Mouse (Mus musculus): Measurements from ENCODE around the gene Rplp0.

DNA sequence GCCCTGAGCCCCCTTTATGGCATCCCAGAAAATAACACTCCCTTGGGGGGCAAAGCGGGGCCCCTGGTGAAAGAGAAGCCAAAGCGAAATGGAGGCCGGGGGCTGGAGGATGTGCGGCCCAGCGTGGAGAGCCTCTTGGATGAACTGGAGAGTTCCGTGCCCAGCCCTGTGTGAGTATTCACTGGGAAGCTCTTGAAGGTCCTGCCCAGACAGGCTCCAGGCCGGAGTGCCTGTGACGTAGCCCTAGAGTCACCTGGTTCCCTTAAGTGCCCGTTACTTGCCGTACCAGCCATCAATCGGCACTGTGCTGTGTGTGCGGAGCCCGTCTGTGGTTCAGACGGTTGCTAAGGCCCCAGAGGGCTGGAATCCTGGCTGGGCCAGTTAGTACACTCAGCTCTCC is 13.6 kb upstream of the Rplp0 start:
- TF ChIP-seq CTCF (IDR thresholded peaks at IDR 0.05; ENCODE audit: low read depth, low read length) (no peak), POLR2A (IDR thresholded peaks at IDR 0.05; ENCODE audit: borderline replicate concordance, low read depth, low read length) (no peak)

Data from bone marrow macrophage, adult 2 months (primary cell).